Mouse (Mus musculus) activated CD4-positive, CD25-positive, alpha-beta regulatory T cell, adult 4 months (primary cell): Measurements from ENCODE around the gene Pou6f2. TPM values are rescaled to one million over a fixed set of nuclear protein-coding genes. Genes with fewer than 3 reads are reported as not detected.

Experiments used
- ATAC-seq: one replicate; pipeline ENCODE4 v1.8.0; 2017
- polyA plus RNA-seq, 2 experiments: library from polyadenylated mRNA; unstranded; fragments of 100-300 nt; shearing (Covaris generic); gene quantifications; one replicate each; pipeline ENCODE4 v1.2.1; 2017

Pou6f2 gene
- polyA plus RNA-seq: under 1 TPM; 0.14 to 0.97 TPM

DNA sequence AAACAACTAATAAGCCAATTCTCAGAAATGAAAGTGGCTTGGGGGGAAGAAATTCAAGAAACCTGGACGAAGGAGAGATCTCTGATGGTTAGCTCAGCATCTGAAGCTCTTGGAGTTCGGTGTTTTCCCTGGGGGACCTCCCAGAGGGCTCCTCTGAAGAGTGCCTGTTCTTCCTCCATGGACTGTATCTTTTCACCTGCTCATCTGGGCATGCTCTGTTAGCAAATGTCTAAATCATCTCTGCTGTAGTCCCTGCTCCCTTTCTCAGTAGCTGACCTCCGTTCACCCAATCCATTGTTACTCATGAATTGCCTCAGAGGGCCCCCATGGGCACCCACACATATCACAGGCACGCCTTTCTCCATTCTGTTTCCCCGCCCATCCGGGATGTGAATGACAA, at the start of gene Pou6f2:
TSS of gene Pou6f2 (minus strand) at position 101 of the 400 bp plus-strand sequence.
- no peak for ATAC-seq

DNA sequence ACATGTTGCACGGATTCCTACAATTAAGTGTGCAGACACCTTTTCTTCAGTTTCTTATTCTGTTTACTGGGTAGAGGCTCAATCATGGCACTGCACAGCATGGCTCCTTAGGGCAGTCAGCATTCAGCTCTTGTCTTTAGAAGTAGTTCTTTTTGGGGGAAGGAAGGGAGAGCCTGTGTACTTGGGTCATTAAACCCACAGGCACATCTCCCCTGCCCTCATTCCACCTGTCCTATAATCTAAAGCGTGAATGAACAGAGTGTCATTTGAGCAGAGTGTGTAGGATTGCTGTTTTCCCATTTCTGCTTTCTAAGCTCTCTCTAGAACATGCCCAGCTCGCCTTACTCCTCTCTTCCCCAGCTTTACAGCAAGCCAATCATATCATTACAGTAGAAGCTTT, 42.4 kb upstream of the Pou6f2 start:
- no peak for ATAC-seq

DNA sequence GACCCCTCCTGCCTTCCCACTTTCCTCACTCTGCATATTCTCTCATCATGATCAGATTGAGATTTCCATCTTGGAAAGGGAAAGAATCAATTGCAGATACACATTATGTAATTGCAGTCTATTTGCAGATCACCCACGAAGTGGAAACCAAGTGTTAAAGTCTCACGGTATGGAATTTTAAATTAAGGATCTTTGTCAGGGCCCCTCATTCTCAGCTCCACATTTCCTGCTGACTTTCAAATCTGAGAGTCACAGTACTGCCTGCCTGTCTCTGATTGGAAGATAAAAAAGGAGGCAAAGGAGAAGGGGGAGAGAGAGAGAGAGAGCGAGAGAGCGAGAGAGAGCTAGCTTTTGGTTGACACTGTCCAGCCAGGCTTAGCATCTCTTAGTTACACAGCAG, 9.8 kb downstream of the Pou6f2 start:
- no peak for ATAC-seq

DNA sequence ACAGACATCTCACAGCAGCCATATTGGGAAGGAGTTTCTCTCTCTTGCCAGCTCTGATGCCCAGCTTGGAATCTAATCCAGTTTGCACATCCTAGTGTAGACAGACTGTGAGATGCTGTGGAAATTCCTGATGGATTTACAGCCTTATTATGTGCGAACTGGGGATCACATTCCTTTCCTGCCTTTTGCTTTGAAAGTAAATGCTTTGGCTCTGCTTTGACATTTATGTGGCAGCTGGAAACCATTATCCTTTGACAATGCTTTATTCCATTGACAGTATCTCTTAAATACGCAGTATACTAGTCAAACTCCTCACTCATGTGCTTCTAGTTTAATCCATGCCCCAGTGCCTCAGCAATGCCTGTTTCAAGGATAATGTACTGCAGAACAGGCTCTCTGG, 34.1 kb downstream of the Pou6f2 start:
- no peak for ATAC-seq

DNA sequence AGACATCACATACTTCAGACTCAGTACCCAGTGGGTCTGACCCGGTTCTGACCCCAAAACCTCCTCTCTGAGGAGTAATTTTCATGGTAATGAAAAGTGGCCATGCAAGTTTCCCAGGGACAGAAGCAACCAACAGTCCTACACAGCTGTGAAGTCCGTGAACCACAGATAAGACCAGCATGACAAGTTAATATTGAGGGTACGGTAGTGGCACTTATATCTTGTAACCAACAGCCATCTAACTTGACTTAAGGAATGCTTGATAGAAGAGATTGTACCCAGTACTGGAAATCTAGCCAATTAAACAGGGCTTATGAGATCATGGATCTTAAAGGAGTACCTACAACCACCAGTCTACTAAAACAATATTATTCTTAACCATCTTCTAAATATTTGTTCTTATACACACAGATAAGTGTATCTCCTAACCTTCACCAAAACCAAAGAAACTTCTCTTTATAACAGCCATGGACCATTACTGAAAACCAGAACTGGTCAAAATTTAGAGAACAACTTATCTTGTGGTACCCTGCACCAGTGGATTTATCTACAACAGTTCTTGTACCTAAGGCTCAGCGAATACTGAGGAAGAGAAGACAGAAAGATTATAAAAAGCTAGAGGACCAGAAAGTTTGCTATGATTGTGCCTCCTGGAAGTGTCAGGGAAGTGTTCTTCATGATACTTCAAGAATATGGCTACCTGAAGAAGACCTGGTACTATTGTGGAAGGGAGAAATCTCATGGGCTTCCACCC, 52.7 kb downstream of the Pou6f2 start:
- ATAC-seq: no peak

DNA sequence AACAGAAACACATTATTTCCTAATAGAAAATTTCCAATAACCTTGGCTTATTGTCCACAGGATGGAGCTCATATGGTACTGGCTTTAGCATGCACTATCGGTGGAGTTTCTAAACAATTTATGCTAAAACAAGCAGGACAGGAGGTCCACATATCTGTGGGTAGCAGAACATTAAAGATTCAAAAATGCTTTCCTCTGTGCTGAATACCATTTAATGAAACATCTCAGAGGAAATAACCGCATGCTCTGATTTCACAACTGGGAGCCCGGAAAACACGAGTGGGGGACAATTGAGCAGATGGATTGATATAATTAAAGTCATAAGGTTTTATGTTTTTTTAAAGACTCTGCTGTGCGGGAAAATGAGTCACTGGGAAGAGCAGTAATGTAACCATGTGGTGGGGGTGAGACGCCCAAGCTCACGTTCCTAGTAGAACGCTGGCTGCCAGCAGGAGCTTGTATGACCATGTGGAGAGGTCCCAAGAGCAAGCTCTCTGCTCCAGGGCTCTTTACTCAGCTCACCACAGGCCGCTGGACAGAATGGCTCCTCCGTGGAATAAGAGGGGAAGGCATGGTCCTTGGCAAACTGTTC, 58.5 kb downstream of the Pou6f2 start:
- no peak for ATAC-seq

DNA sequence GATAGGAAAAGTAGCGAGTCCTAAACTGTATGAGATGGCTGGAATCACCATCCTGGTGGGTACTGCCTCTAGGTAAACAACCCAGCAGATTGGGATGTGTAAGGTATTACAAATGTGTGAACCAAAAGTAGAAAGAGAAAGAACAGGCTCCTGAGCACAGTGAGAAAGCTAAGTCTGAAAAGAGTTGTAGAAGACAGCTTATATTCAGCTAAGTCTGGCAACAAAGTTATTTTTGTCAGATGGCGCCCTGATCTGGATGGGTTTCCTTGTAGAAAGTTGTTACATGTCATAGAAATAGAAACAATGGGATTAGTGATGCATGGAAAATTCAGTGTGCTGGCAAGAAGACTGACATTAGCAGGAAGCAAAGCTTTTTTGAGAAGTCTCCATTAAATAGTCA, 59.5 kb downstream of the Pou6f2 start:
- ATAC-seq: no peak

DNA sequence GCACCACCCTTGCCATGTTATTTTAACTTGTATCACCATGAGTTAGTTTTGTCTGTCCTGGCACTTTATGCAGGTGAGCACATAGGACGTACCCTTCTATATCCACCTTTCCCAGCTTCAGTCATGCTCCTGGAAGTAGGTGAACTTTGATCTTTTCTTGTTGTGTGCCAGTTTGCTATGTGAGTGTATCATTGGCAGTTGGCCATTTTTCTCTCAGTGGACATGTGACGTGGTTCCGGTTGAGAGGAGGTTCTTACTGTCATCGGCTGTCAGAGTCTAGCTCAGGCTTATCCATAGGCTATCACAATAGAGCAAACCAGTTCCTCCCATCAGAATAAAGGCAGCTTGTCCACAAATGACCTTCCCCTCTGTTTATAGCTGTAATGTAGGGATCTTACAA, 63.5 kb downstream of the Pou6f2 start:
- ATAC-seq: no peak

DNA sequence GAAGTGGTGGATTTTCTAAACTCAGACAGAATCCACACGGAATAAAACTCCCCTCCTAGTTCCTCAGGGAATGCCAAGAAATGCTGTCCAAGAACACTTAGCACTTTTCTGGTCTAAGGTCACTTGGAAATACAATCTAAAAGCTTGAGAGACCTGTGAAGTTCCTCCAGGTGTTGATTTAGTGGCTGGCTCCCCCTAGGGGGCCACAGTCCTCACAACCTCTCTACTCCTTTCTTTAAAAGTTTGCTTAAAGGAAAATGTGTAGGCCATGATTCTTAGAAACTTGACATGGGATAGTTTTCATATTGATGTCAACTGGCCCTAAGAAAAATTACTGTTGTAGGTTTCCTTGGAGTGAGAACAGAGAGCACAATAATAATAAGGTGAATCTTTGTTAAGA, 64.9 kb downstream of the Pou6f2 start:
- no peak for ATAC-seq

DNA sequence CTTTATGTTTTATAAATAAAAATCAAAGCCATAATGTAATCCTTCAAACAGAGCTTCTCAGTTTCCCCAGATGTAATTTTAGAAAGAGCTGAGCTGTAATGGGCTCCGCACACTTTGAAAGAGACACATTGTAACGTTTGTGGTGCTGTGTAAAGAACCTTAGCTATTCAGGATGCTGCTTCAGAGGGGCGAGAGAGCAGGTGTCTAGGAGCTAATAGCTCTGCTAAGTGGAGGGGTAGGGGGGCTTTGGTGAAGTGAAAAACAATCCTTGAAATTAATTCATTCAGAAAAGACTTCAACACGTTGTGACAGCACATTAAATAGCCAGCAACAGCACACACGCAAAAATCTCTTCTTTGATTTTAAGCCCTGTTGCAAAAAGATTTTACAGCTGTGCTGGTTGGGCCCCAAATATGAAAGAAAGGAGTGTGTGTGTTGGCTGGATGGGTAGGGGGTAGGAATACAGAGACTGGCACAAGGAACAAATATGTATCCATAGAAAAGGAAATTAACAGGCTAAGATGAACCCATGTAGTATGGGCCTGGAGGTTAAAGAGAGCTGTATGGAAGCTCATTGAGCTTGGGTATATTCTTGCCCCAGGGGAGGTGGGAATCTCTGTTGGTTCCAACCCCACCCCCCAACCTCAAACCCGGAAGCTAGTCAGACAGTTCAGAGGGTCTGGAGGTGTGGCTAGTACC, 73.4 kb downstream of the Pou6f2 start:
- ATAC-seq: no peak

DNA sequence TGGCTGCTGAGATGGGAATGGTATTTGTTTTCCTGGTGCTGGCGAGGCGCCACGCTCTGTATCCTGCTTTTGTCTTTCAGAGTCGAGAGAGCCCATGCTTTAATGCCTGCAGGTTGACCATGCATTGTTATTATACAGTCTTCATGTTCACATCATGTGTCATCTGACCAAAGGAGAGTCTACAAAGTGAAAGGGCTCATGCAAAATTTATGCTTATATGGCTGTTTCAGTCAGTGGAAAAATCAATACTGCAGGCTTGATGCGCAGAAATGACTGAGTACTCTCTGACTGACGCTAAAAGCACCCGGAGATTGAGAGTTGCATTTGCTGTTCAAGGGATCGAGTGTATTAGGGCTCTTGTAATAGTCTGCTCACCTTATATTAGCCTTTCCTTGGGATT, 74.1 kb downstream of the Pou6f2 start:
- no peak for ATAC-seq

DNA sequence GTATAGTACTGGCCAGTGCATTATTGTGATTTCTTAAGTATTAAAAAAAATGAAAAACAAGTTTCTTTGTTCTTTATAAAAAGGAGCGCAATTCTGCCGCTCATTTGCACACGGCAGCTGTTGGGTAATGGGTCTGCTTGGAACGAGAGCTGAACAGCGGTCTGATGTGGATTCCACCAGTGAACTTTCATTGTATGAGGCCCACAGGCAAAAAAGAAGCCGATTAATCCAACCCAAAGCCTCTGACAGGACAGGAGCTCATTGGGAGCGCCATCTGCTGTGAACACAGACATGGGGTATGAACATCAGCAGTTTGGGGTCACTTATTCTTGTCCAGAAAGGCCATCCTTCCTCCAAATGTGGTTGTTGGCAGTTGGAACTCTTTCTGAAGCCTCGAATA, 84.9 kb downstream of the Pou6f2 start:
- ATAC-seq: no peak

DNA sequence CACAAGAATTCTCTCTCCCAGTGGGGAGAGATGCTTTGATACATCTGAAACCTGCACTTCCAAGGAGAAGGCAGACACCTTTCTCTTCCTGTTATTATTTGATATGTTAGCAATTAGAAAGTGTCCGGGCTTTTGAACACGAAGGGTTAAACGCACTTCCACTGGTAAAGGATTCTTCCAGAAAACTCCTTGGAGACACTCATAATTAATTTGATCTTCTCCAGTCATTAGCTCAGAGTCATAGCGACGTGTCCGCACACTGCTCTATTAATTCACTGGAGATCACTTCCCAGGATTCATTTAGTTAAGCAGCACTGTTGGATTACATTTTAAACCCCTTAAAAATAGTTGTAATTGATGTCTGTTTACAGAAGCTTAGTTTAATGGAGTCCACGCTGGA, 88.5 kb downstream of the Pou6f2 start:
- ATAC-seq: no peak

DNA sequence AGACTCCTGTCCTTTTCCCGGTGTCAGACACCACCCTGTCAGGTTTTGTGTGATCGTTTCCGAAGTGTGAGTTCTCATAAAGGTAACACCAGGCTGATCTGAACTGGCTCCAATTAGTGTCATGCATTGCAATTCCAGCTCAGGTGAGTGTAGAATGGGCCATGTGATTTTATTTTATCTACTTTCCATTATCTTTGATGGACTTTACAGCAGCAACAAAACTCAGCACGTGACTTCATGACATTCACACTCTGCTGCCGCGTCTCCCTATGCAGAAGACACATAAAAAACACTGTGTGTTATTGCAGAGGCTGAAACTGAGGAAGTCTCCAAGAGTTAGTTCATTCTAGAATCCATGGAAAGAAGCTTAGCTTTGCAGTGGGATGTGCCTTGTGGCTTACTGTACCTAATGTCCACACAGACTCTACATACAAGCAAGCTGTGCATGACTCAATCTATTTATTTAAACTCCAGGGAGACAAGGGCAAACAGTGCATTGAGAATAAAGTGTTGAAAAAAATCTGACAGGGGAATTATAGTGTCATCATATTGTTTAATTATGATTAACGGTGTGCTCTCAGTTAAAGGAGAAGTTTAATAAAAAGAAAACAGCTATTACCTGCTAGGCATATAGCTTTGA, 90.9 kb downstream of the Pou6f2 start:
- ATAC-seq: no peak

DNA sequence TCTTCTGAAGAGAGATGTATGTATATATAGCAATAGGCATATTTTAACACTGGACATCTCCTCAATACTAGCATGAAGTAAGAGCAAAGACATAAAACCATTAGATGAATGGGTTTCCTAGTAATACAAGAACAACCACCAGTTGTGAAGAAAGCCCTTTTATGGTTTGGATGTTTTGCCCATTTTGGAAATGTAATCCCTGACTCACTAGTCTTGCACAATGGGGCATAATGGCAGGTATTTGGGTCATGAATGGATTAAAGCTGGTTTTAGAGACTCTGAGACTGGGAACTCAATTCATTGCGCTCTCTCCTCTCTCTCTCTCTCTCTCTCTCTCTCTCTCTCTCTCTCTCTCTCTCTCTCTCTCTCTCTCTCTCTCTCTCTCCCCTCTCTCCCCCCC, 97.5 kb downstream of the Pou6f2 start:
- ATAC-seq: no peak

DNA sequence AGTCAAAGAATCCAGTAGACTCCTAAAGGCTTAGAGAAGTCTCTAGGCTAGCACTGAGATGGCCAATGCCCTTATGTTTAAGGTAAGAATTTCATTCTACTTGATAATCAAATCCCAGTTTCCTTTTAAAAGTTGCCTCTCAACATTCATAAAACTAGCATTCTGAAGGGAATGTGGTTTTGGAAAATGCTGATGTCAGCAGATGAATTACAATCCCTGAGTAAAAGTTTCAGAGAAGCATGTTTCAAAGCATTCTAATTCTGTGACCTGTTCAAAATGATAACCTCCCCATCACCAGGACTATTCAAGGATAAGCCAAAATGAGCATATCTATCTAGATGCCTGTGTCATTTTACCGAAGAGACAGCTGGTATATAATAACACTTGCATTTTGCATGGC, 104.0 kb downstream of the Pou6f2 start:
- ATAC-seq: no peak

DNA sequence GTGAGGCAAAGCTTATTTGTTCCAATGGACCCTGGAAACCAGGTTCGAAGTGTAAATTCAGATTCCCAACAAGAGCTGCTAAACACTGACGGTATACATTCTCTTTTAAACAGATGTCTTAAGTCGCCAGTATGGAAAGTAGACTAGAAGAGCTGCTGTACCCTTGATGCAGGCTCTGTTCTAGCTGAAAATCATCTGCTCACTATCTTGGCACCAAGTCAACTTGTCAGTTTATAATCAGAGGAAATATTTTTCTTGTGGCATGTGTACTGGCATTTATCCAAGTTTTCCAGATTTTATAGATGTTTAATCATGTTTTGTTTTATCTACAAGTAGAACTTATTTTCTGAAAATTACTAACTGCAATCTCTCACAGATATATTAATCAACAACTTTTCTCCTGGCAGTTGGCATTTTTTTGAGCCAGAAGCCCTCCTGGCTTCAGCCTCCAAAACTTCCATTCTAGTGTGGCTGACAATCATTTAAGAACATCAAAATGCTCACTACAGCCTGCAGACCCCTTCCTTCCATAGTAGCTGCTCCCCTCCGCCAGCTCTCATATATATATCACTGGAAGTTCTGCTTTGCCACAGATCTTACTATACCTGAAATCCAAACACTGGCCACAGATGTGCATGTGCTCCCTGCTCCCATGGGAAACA, 107.1 kb downstream of the Pou6f2 start:
- ATAC-seq: no peak

DNA sequence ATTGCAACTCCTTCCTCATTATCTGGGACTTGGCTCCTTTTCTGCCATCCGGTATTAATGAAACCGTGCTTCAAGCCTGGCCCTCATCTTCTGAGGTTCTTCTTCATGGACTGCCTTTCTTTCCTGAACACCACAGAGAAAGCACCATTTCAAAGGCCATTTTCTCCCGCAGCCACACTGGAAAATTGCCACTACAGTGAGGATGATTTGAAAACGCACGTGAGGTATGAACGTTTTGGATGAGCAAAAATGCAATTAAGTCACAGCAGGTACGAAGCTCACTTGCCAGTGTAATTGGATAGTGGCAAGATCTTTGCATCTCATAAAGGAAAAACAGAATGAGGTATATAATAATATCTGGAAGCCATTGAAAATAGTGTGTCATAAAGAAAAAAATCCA, 110.0 kb downstream of the Pou6f2 start:
- no peak for ATAC-seq

DNA sequence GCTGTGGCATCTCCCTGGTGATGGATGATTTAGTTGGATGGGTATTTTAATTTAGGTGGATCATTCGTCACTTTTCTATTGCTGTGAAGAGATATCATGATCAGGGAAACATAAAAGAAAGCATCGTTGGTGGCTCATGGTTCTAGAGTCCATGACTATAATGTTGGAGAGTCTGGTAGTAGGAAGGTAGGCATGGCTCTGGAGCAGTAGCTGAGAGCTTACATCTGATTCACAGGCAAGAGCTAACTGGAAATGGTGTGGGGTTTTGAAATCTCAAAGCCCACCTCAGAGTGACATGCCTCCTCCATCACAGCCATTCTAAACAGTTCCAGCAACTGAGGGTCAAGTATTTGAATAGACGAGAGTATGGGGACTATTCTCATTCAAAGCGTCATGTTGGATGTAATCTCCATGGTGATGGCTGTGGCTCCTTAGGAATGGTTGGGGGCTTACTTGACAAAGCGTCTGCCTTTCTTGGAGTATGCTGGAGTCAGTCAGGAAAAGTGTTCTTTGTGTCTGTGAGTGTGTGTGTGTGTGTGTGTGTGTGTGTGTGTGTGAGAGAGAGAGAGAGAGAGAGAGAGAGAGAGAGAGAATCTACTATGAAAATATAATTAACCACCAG, 115.0 kb downstream of the Pou6f2 start:
- no peak for ATAC-seq

DNA sequence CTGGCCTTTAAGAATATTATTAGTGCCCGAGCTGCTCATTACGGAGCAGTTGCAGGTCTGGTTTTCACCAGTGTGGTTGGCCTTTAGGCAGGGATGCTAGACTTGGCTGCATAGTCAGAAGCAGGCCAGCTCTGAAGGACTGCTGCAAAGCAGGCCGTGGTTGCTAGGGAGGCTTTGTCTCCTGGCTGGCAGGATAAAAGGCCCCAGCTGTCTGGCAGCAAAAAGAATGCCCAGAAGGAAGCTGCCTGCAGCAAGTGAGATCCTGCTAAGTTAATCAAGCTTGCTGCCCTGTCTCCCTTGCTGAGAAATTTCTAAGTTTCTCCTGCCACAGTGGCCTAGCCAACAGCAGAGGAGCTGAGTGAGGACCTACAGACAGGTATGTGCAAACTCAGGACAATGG, 116.4 kb downstream of the Pou6f2 start:
- ATAC-seq: no peak

DNA sequence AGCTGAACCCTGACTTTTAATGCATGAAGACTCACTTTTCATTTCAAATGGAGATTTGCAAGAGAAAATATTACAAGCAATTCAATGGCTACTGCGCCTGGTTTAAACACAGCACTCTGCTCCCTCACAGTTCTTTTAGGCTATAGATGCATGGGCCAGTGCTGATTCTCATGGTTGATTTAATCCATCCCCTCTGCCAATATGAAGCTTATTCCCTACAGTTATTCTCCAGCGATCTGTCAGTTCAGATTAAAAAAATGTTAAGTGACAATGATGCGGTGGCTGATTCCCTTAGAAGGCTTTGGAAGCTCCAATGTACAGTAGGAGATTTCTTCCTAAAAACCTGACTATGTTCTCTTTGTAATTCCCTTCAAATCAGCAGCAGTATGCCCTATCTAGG, 144.4 kb downstream of the Pou6f2 start:
- no peak for ATAC-seq

DNA sequence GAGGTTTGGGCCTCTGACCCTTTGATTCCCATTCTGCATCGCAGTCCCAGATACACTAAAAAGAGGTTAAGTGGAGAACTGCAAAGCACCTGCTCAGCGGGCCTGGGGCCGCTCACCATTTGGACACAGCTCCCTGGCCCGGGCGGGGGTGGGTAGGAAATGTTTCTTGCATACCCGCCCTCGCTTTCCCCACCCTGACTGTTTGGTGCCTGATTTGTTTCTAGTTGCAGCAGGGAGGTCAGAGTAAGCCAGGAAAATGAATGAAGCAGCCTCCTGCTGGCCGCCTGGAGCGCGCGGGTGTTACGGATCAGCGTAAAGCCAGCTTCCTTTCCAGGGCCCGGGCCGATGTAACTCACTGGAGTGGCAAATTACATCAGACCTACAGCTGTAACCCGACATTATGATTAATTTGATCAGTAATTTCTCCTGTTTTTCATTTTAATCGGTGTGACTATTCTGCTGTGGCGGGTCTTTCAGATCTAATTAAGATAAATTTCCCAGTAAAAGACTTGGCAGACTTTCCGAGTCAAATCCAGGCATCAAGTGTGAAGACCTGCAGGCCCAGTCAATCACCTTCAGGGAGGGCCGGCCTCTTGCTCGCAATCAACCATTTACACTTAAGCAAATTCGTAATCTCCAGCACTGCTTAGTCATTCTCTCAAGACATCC, 178.8 kb downstream of the Pou6f2 start:
- no peak for ATAC-seq
